Mouse (Mus musculus): Measurements from ENCODE around the gene Cdh20. TPM values are rescaled to one million over a fixed set of nuclear protein-coding genes. Genes with fewer than 3 reads are reported as not detected.

Gene Cdh20
- total and polyA plus RNA-seq, 2 experiments = not detected

DNA sequence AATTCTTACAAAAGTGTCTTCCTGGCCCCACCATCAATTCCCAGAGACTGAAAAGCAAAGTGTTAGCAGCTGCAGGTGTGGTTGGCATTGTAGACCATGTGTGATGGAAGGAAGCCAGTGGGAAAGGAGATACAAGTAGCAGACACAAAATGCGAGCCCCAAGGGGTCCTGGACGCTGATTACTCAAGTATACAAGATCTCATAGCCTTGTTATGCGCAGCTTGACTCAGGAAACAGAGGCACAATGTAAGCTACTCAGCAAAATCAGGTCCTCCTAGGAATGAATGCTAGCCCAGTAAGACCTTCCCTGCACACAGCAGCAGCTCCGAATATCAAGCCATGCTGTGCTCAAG, 80.6 kb downstream of the Cdh20 start:
- no peaks in the 10 kb centered on the region for H3K27me3 ChIP-seq (ENCODE audit: control insufficient read depth, insufficient read depth, low read length)

DNA sequence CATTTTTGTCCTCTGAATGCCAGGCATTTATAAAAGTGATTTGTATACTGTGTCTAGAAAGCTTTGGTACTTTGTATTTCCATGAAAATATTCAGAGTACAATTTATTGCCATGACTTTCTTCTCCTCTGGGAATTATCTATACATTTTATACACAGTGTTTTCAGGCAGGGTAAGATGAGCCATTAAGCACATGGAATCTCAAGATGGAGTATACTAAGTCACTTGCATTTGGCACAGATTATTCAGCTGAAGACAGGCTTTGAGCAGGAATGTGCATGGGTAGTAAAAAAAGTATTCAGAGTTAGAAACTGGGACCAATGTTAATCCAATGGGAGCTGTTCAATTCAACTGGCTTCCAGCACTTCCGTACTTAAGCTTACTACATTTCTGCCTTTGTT, 109.1 kb downstream of the Cdh20 start:
- H3K9ac ChIP-seq (ENCODE audit: low read depth, low read length) = no peak overlapping the region
- no peak overlapping the region for H3K27ac ChIP-seq (replicated peaks; ENCODE audit: insufficient read depth, low read depth, low read length)
- TF ChIP-seq CTCF (IDR thresholded peaks at IDR 0.05; ENCODE audit: low read depth, low read length) (no peak), POLR2A (IDR thresholded peaks at IDR 0.05; ENCODE audit: extremely low read depth, insufficient read depth, low read length) (no peak)
- no peaks in the 10 kb centered on the region for H3K4me1 ChIP-seq (ENCODE audit: control insufficient read depth, insufficient read depth, low read length)
- DNase-seq (ENCODE audit: extremely low read depth, low read depth, low spot score) = no peak
- no peak overlapping the region for H3K4me3 ChIP-seq (ENCODE audit: insufficient read depth, low read depth, low read length)
- no peaks in the 10 kb centered on the region for H3K79me2 ChIP-seq (ENCODE audit: control insufficient read depth, insufficient read depth, low read length)
- WGBS = 89% methylated on average over 1 of the region's 1 CpGs
- no peaks in the 10 kb centered on the region for H3K36me3 ChIP-seq (ENCODE audit: control insufficient read depth, insufficient read depth, low read length)
- no peaks in the 10 kb centered on the region for H3K27me3 ChIP-seq (ENCODE audit: control insufficient read depth, insufficient read depth, low read length)

More for the DNA sequence above, 80.6 kb downstream of the Cdh20 start:
- no peak for DNase-seq (ENCODE audit: extremely low read depth, low read depth, low spot score)
- Histone ChIP-seq H3K36me3 (ENCODE audit: control insufficient read depth, insufficient read depth, low read length) (no peaks in the 10 kb centered on the region), H3K9ac (ENCODE audit: low read depth, low read length) (no peak overlapping the region), H3K27ac (replicated peaks; ENCODE audit: insufficient read depth, low read depth, low read length) (no peak overlapping the region), H3K4me3 (ENCODE audit: insufficient read depth, low read depth, low read length) (no peak overlapping the region), H3K4me1 (ENCODE audit: control insufficient read depth, insufficient read depth, low read length) (no peaks in the 10 kb centered on the region), H3K79me2 (ENCODE audit: control insufficient read depth, insufficient read depth, low read length) (no peaks in the 10 kb centered on the region)
- 61% methylated on average over 4 of the region's 4 CpGs for WGBS
- no peak for TF ChIP-seq CTCF (IDR thresholded peaks at IDR 0.05; ENCODE audit: low read depth, low read length)
- TF ChIP-seq POLR2A (IDR thresholded peaks at IDR 0.05; ENCODE audit: extremely low read depth, insufficient read depth, low read length) = no peak

DNA sequence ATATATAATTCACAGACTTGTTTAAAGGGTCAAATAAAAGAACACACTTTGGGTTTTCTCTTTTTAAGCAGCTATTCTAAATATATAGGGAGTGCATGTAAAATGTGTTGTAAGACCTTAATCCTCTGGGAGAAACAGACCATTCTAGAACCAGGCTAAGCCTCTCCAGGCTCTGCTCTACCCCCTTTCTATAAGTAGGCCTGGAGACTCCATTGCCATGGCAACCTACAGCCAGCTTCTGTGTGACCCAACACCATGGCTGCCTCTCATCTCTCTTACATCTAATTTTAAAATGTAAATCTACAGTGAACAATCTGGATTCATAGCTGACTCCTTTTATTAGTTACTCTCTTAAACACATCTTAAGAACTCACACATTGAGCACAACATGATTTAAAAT, 133.5 kb downstream of the Cdh20 start:
- H3K27me3 ChIP-seq (ENCODE audit: control insufficient read depth, insufficient read depth, low read length) = no peaks in the 10 kb centered on the region; the same call in 1 of the 2 replicates
- H3K27ac ChIP-seq (replicated peaks; ENCODE audit: insufficient read depth, low read depth, low read length) = no peak overlapping the region
- TF ChIP-seq POLR2A (IDR thresholded peaks at IDR 0.05; ENCODE audit: extremely low read depth, insufficient read depth, low read length) (no peak), CTCF (IDR thresholded peaks at IDR 0.05; ENCODE audit: low read depth, low read length) (no peak)
- no peaks in the 10 kb centered on the region for H3K4me1 ChIP-seq (ENCODE audit: control insufficient read depth, insufficient read depth, low read length)
- H3K4me3 ChIP-seq (ENCODE audit: insufficient read depth, low read depth, low read length) = no peak overlapping the region
- H3K36me3 ChIP-seq (ENCODE audit: control insufficient read depth, insufficient read depth, low read length) = no peaks in the 10 kb centered on the region
- H3K79me2 ChIP-seq (ENCODE audit: control insufficient read depth, insufficient read depth, low read length) = no peaks in the 10 kb centered on the region
- no peak overlapping the region for H3K9ac ChIP-seq (ENCODE audit: low read depth, low read length)
- no peak for DNase-seq (ENCODE audit: extremely low read depth, low read depth, low spot score)

DNA sequence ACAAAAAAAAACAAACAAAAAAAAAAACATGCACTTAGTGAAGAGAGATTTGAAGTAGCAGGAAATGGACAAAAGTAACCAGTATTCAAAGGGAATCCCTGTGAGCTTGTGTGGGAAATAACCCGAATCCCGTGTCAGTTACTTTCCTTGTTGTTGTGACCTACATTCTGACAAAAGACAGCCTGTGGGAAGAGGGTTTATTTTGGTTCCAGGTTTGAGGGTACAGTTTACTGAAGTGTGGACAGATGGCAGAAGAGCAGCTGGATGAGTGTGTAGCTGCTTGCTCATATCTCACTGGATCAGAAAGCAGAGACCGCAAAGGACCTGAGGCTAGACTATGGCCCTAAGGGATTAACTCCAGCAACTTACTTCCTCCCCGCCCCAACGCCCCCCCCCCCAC, 135.1 kb downstream of the Cdh20 start:
- Histone ChIP-seq H3K36me3 (ENCODE audit: control insufficient read depth, insufficient read depth, low read length) (no peaks in the 10 kb centered on the region), H3K79me2 (ENCODE audit: control insufficient read depth, insufficient read depth, low read length) (no peaks in the 10 kb centered on the region), H3K4me1 (ENCODE audit: control insufficient read depth, insufficient read depth, low read length) (no peaks in the 10 kb centered on the region), H3K27me3 (ENCODE audit: control insufficient read depth, insufficient read depth, low read length) (no peaks in the 10 kb centered on the region; the same call in 1 of the 2 replicates), H3K9ac (ENCODE audit: low read depth, low read length) (no peak overlapping the region), H3K4me3 (ENCODE audit: insufficient read depth, low read depth, low read length) (no peak overlapping the region), H3K27ac (replicated peaks; ENCODE audit: insufficient read depth, low read depth, low read length) (no peak overlapping the region)
- TF ChIP-seq CTCF (IDR thresholded peaks at IDR 0.05; ENCODE audit: low read depth, low read length) = no peak
- no peak for TF ChIP-seq POLR2A (IDR thresholded peaks at IDR 0.05; ENCODE audit: extremely low read depth, insufficient read depth, low read length)
- WGBS = 73% methylated on average over 5 of the region's 5 CpGs
- DNase-seq (ENCODE audit: extremely low read depth, low read depth, low spot score) = no peak

GRCm38 (mm10) chr1:104912407-104912806, 144.1 kb downstream of the Cdh20 start:
- DNase-seq (ENCODE audit: extremely low read depth, low read depth, low spot score) = no peak
- WGBS = 64% methylated on average over 3 of the region's 3 CpGs
- H3K36me3 ChIP-seq (ENCODE audit: control insufficient read depth, insufficient read depth, low read length) = no peaks in the 10 kb centered on the region
- H3K4me3 ChIP-seq (ENCODE audit: insufficient read depth, low read depth, low read length) = no peak overlapping the region
- H3K27ac ChIP-seq (replicated peaks; ENCODE audit: insufficient read depth, low read depth, low read length) = no peak overlapping the region
- no peaks in the 10 kb centered on the region for H3K79me2 ChIP-seq (ENCODE audit: control insufficient read depth, insufficient read depth, low read length)
- TF ChIP-seq CTCF (IDR thresholded peaks at IDR 0.05; ENCODE audit: low read depth, low read length) = no peak
- no peak for TF ChIP-seq POLR2A (IDR thresholded peaks at IDR 0.05; ENCODE audit: extremely low read depth, insufficient read depth, low read length)
- no peaks in the 10 kb centered on the region for H3K27me3 ChIP-seq (ENCODE audit: control insufficient read depth, insufficient read depth, low read length)
- no peaks in the 10 kb centered on the region for H3K4me1 ChIP-seq (ENCODE audit: control insufficient read depth, insufficient read depth, low read length)
- no peak overlapping the region for H3K9ac ChIP-seq (ENCODE audit: low read depth, low read length)

- Histone ChIP-seq H3K4me3 (ENCODE audit: insufficient read depth, low read depth, low read length) (no peak overlapping the region), H3K79me2 (ENCODE audit: control insufficient read depth, insufficient read depth, low read length) (no peaks in the 10 kb centered on the region), H3K27me3 (ENCODE audit: control insufficient read depth, insufficient read depth, low read length) (no peaks in the 10 kb centered on the region), H3K27ac (replicated peaks; ENCODE audit: insufficient read depth, low read depth, low read length) (no peak overlapping the region), H3K36me3 (ENCODE audit: control insufficient read depth, insufficient read depth, low read length) (no peaks in the 10 kb centered on the region), H3K4me1 (ENCODE audit: control insufficient read depth, insufficient read depth, low read length) (no peaks in the 10 kb centered on the region), H3K9ac (ENCODE audit: low read depth, low read length) (no peak overlapping the region)
- WGBS = 90% methylated on average over 2 of the region's 2 CpGs
- no peak for DNase-seq (ENCODE audit: extremely low read depth, low read depth, low spot score)
- no peak for TF ChIP-seq CTCF (IDR thresholded peaks at IDR 0.05; ENCODE audit: low read depth, low read length)
- TF ChIP-seq POLR2A (IDR thresholded peaks at IDR 0.05; ENCODE audit: extremely low read depth, insufficient read depth, low read length) = no peak
Observed at GRCm38 (mm10) chr1:104916507-104916906, 148.2 kb downstream of the Cdh20 start.
